Mouse (Mus musculus) cerebellum, postnatal 25 days (tissue): Measurements from ENCODE around the gene Gm10190.
"Not testable (repeated sequence)": the region's sequence is repeated elsewhere in the genome, so short reads cannot be mapped to it uniquely, and the experiment has no call there.

ENCODE experiments used
- DNase-seq, 2 experiments: peaks; one replicate each; pipeline ENCODE4 v3.0.0; 2021; ENCODE audit warnings: mixed read lengths in 2 of 2

Gene Gm10190

DNA sequence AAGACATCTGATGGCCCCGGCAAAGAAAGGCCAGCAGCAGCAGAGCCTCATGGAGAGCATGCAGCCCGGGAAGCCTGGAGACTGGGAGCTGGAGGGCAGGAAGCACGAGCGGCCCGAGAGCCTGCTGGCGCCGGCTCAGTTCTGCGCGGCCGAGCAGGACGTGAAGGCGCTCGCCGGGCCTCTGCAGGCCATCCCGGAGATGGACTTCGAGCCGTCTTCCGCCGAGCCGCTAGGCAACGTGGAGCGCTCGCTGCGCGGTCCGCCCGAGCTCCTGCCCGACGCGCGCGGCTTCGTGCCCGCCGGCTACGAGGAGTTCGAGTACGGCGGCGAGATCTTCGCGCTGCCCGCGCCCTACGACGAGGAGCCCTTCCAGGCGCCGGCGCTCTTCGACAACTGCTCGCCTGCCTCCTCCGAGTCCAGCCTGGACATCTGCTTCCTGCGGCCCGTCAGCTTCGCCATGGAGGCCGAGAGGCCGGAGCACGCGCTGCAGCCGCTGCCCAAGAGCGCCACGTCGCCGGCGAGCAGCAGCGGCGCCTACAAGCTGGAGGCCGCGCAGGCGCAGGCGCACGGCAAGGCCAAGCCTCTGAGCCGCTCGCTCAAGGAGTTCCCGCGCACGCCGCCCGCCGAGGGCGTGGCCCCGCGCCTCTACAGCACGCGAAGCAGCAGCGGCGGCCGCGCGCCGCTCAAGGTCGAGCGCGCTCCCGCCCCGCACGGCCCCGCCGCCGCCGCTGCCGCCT lies at the start of gene Gm10190:
Gene Gm10190 (minus strand): TSS at position 553 of the 737 bp plus-strand sequence.
- DNase-seq, result peak; percentile 86 to 93

DNA sequence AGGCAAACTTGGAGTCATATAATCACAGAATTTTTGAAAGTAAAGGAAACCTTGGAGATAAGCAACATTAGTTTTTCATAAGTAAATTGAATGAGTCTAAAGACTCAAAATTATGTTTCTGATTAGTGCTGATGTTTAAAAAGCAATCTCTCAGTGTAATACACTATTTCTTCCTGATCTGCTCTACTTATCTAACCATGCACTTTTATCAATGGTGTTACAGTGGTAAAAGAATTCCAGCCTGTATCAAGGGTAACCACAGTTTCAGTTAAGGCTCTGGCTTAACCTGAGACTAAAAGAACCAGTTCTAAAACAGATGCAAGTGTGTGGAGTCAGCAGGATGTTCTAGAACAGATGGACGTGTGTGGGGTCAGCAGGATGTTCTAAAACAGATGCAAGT lies 47.7 kb upstream of the Gm10190 start:
- DNase-seq, result no peak

DNA sequence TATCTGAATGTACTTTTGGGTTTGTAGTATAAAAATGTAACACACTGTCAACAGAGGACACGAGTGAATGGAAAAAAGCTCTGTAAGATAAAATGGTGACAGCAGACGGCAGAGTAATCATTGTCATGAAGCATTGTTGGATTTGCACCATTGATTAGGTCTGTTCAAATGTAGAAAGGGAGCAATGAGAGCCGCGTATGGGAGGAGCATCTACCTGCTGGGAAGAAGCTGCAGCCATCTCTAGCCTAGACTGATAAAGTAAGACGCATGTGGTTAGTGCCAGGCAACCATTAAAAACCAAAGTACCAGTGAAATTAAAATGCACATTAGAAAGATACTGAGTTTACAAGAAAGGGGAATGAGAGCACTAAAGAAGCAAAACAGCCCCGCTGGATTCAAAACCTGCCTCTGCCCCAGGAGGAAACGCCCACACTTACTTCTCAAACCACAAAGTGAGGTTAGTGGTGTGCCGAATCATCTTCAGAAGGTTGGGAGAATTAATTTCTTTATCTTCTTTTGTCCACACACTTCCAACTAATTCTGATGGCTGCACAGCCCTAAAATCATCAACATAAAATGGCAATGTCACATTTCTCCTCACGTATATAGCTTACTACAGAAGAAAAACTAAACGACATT lies 45.4 kb upstream of the Gm10190 start:
- no peak for DNase-seq

DNA sequence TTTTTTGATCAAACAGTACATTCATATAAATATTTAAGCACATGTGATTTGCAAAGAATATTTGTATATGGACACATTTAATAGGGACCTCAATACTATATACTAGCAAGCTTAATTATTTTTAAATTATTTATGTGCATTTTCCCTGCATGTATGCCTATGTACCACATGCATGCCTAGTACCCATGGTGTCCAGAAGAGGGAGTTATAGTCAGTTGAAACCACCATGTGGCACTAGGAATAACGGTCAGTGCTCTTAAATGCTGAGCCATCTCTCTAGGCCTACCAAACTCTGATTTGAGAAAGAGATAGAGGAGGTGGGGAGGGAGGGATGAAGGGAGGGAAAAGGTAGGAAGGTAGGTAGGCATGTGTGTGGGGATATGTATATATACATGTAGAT lies 37.8 kb upstream of the Gm10190 start:
- no peak for DNase-seq

DNA sequence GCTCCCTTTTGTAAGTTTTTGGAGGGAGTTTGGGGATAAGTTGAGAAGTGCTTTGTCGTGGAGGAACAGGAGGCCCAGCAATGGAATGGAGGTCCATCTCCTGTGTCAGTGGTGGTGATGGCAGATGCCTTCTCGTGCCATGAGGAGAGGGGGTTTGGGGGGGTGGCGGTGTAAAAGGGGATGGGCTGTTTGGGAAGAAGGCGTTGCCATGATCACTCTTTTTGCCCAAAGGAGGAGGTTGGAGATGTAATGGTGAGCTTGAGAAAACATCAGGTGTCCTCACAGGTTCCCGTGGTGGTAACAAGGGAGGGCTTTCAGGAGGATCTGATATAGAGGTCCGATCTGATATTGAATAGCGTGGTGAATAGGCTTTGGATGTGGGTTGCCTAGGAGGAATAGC lies 24.9 kb upstream of the Gm10190 start:
- DNase-seq, result no peak

DNA sequence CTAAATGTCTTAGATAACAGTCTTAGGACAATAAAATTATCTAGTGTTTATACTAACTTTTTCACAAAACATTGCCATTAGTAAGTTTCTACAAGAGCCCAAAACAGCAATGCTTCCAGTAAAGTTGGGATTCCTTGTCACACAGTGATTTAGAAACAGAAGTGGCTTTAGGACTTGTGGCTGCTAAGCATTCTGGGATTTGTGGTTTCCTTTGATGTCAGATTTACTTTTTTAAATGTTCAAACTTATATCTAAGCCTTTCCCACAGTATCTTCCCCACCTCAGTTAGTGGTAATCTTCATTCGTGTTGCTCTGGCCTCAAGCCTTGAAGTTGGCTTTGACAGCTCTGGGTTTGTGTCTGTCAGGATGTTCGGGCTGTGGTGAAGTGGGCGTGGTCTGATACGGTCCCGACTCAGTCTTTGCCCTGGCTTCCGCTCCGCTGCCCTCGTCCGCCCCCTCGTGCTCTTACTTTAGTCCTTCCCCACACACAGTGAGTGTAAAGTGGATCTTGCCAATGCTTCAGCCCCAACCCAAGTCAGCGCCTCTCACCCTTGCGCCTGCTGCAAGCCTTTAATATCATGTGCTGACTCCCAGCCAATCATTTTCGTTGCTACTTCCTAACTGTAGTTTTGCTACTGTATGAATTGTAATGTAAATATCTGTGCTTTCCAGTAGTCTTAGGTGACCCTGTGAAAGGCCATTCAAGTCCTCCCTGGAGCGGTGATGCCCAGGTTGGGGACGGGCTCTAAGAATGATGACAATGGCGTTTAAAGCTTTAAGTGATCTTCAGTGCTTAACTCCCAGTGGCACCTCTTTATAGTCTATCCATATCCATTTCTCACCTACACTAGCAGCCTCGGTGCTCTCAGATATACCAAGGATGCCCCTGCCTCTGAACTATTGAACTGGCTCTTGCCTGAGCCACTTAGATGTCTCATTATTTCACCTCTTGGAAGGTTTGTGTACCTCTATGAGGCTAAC lies 18.4 kb upstream of the Gm10190 start:
- peak; percentile 9 to 31 for DNase-seq

DNA sequence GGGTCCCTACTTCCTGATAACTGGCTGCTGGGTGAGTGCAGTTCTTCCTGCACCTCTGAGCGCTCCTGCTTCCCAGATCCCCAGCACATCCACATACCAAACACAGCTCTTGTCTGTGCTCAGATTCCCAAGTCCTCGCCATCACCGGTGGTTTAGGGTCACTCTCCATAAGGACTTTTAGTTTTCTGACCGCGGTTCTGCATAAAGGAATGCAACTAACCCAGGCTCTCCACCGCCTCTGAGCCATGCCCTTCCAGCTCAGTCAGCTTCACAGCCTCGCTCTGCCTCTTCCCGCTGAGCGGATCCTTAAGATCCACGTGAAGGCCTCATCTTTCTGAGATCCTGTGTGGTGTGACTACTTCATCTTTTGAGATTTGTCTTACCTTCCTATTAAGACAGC lies 16.7 kb upstream of the Gm10190 start:
- no peak for DNase-seq

DNA sequence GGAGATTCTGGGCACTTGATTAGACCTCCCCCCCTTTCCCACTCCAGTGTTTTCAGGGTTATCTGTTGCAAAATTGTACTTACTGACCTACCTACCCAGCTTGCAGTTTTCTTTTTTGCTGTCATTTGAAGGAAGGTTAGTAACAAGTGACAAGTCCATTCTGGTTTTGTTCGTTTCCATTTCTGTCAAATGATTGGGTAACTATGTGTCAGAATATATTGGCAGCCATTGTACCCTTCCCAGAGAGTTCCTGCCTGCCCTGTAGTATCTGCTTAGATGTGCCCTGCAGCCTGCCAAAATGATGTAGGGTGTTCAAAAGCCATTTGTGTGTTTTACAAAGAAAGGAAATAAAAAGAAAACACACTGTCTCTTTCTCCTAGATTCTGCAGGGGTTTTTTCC lies 12.3 kb upstream of the Gm10190 start:
- DNase-seq, result no peak

DNA sequence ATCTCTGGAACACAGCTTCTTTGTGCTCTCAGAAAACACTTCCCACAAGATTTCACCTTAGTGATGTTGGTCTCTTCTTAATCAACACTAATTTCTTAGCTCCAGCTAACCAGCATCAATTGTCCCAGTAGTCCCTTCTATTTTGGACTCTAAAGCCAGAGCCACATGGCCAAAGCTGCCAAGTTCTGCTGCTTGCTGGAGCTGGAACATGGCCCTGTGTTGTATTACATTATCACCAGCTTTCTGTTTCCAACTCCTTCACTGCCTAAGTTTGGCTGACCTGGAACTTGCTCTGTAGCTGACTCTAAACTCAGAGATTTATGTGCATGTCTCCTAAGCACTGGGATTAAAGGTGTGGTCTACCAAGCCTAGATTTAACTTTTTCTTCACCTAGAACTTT lies 5.0 kb upstream of the Gm10190 start:
- DNase-seq, result not testable (repeated sequence)

DNA sequence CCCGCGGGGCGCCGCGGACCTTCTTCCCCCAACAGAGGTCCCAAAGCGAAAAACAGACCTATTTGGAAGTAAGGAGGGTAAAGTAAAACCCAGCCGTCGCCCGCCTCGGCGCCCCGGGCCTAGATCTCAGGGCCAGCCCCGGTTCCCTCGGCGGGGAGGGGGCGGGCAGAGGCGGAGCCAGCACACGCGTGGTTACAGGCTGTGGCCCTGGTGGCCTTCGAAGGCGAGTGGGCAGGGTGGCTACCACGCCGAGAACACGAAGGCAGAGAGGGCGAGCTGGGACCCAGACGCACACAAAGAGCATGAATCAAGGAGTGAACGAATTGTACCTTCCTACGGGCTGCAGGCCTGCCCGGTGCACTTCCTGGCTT lies 370 bp upstream of the Gm10190 start:
- no peak for DNase-seq

DNA sequence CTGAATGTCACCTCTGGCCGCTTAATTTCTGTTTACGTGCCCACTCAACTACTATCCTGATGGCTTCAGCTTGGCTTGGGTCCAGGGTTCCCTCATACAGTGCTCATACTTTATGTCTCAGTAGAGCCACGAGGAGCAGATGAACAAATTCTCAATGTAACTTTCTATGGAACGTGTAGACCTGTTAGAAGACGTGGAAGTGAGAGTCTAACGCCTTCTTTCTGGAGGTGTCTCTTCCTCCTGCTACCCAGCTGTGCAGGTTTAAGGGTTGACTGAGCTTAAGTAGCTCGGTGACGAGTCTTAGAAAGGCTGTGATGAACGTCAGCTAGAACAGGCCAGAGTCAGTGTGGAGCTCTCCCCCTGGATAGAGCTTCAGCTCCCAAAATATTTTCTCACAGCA lies 4.7 kb downstream of the Gm10190 start:
- no peak for DNase-seq

DNA sequence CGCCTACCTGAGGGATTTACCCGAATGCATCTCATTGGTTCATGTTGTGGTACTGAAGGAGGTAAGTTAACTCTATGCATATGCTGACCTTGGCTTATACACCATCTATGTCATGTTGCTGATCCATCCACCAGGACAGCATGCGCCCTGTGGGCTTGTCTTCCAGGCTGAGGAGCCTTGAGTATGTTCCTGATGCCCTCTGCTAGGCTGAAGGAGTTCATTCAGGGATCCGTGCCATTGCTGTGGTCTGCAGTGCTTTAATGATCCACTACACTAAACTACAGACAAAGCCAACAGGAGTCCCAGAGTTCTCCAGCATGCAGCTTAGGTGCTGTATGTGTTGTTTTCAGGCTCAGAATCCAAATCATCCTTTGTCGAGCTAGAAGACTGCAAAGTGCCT lies 6.1 kb downstream of the Gm10190 start:
- peak in 1 of 2 experiments; percentile 6 for DNase-seq

DNA sequence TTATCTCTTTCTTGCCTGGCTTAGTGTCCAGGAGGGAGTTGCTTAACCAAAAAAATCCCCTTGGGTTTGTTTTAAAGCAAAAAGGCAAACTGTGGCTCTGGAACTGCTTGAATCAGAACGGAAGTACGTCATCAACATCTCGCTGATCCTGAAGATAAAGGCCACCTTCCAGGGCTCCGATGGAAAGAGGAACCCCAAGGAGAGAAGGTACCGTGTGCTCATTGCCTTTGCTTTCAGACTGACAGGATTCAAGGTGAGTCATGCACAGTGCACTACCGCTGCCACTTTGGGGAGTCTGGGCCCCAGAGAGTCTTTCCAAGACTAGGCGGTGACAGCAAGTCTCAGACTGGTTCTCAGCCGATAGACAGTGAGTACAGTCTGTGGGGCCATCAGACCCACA lies 13.1 kb downstream of the Gm10190 start:
- no peak for DNase-seq

DNA sequence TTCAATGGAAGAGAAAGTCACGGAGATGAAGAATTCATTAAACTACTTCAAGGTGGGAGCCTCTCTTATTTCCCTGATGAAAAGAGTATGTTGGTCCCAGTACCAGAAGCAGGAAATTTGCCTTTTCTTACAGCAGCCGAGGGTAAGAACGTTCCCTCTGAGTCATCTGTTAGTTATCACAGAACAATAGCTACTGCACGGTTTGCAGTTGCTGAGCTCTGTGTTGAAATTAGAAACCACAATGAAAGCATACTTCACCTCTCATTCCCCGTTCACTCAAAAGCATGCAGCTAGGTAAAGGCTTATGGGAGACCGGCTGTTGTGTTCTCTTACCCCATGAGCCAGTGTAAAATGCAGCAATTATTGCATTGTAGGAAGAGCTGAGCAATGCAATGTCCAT lies 26.1 kb downstream of the Gm10190 start:
- no peak for DNase-seq

DNA sequence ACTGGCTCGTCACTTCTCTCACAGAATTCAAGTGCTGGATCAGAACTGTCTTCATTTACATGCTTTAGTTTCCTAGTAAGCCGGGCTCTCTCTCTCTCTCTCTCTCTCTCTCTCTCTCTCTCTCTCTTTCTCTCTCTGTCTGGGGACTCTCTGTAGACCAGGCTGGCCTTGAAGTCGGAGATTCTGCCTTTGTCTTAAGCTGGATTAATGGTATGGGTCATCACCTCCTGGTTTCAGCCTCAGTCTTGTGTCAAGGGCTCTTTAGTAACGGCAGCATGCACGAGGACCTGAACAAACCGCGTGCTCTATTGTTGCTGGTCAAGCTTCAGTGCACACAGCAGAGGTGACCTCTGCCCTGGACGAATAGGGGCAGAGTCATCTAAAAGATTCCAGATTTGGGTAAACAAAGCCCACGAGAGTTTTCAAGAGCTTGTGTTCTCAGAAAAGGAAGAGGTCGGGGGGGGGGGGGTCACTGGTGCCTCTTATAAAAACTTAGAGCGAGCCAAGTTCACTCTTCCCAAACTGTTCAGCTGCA lies 26.7 kb downstream of the Gm10190 start:
- DNase-seq, result no peak

DNA sequence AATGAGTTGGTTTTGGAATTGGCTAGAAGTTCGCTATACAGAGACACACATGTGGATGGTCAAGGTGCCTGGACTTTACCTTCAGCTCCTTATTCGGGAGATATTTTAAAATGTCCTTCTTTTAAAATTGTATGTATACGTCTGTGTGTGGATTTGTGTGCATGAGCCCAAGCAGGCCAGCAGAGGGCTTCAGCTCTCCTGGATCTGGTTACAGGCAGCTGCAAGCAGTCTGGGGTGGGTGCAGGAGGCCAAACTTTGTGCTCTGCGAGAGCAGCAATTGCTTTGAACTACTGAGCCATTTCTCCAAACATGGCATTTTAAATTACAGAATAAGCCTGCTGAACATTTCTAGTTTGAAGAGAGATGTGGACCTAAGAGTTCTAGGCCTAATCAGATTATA lies 28.1 kb downstream of the Gm10190 start:
- DNase-seq, result no peak

DNA sequence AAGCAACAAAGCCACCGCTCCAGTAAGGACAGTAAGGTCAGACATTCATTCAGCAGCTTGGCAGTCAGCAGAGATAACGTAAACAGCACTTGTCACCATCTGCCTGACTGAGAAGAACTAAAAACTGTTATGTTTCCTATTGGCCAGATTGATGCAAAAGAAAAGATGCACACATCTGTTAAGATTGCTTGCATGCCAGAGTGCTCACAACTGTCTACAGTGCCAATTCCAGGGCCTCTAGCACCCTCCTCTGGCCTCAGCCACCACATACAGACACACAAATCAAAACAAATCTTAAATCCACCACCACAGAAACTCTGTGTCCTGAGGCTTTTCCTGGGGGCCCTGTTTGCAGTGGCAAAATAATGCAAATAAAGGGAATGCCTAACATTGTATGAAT lies 41.0 kb downstream of the Gm10190 start:
- no peak for DNase-seq

DNA sequence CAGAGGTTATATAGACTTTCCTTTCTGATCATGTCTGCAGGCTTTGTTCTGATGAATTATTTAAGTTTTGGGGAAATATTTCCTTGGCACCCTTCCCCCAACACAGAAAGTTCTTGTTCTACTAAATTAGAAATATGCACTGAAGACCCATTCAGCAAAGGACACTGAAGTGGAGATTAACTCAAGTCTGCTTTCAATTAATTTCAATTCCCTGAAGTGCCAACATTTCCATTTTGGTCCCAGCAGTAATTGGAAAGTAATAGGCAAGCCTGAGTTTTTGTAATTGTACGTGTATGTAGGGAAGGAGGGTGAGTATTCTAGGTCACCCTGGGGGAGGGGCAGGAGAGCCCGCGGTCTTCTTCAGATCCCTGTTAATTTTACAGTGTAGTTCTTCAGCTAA lies 46.9 kb downstream of the Gm10190 start:
- DNase-seq, result no peak

DNA sequence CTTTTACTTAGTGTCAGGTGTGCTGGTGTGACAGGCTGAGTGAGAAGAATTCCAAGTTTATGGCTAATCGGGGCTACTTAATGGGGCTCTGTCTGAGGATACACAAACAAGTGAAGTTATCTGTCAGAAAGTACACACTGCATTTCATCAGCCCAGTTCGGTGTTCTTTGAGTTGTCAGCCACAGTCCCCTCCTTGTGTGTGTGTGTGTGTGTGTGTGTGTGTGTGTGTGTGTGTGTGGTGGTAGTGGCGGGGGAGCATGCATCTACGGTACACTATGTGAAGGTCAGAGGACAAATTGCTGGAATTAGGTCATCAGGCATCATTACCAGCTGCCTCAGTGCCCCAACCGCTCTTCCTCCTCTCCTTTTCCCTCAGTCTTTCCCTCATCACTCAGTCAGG lies 47.9 kb downstream of the Gm10190 start:
- no peak for DNase-seq

DNA sequence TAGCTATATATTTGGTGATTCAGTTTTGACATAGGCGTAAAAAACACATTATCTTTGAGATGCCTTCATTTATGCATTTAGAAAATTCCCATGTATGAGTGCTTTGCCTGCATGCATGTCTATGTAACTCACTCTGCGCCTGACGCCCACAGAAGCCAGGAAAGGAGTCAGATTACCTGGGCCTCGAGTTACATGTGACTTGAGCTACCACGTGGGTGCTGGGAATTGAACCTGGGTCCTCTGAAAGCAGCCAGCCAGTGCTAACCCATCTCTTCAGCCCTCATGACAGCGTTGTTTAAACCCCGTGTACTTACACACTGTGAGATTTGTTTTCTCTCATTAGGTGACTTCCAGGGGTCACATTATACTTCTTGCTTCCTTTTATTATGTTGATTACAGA lies 48.8 kb downstream of the Gm10190 start:
- no peak for DNase-seq

DNA sequence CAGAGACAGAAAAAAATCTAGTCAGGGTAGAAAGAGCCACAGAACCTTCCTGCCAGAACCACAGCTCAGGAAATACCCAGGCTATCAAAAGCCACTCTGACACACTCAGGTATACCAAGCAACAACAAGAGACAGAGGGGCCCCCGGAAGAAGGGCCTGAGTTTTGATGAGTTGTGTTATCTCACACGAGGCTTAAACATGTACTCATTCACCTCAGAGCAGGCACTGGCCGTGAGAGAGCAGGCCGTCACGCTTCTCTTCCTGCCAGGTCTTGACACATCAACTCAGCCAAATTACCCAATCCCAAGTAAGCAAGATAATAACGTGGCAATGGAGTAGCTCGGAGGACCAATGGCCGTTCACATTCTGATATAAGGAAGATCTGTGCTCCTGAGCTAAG lies 49.7 kb downstream of the Gm10190 start:
- no peak for DNase-seq
